Mouse (Mus musculus): ENCODE data around the gene Rab34. TPM values are rescaled to one million over a fixed set of nuclear protein-coding genes. Genes with fewer than 3 reads are reported as not detected.

Gene Rab34
- polyA plus RNA-seq, 1 experiment, result 36.1 TPM

DNA sequence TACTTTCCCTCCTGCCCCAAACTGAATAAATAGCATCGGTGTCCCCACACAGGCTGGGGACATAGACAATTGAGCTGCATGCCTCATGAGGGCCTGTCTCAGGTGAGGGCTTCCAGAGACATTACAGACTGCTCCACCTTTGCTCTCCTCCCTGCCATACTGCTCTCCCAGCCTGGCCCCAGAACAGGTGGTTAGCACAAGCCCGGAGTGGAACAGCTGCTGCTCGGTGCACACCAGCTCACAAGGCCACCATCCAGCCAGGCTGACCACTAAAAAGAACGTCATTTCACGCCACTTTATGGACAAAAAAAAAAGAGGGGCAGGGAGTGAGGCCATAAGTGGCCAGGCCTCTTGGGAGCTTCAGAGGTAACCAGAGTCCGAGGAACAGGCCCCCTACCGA, 19.0 kb downstream of the Rab34 start:
- no peak overlapping the region for H3K27ac ChIP-seq (ENCODE audit: insufficient read depth, low read length)
- no peak overlapping the region for H3K4me3 ChIP-seq (ENCODE audit: low read depth, low read length)
- H3K27me3 ChIP-seq (ENCODE audit: control insufficient read depth, insufficient read depth, low read length, poor library complexity, severe bottlenecking), result no peaks in the 10 kb centered on the region
- H3K9me3 ChIP-seq (replicated peaks; ENCODE audit: control insufficient read depth, insufficient read depth, low read length, poor library complexity, severe bottlenecking), result no peaks in the 10 kb centered on the region
- H3K4me1 ChIP-seq (ENCODE audit: control insufficient read depth, insufficient read depth, low read length), result no peaks in the 10 kb centered on the region
- TF ChIP-seq POLR2A (IDR thresholded peaks at IDR 0.05; ENCODE audit: insufficient read depth, low read length), result no peak
- no peak for TF ChIP-seq EP300 (IDR thresholded peaks at IDR 0.05; ENCODE audit: insufficient read depth, low read depth, low read length)
- TF ChIP-seq CTCF (IDR thresholded peaks at IDR 0.05; ENCODE audit: low read depth, low read length), result no peak
- no peak overlapping the region for H3K9ac ChIP-seq (ENCODE audit: low read depth, poor library complexity, severe bottlenecking)
- H3K36me3 ChIP-seq (ENCODE audit: control insufficient read depth, insufficient read depth, low read length, poor library complexity, severe bottlenecking), result peaks cover 52% of the 10 kb centered on the region

DNA sequence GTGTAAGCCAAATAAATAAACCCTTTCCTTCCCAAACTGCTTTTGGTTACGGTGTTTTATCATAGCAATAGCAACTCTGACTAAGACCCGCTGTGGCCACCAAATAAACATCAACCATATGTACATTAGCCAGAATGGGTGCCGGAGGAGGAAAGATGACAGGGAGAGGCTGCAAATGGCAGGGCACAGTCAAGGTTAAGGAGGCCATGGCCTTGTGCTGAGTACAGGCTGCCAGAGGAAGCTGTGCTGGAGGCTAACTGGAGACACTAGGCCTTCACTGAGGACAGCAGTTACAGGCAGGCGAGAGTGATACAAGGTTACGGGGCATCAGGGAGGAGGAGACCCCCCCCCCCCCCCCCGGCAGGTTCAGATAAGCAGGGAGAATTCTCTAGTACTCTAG, 21.7 kb downstream of the Rab34 start:
- no peak for TF ChIP-seq POLR2A (IDR thresholded peaks at IDR 0.05; ENCODE audit: insufficient read depth, low read length)
- TF ChIP-seq CTCF (IDR thresholded peaks at IDR 0.05; ENCODE audit: low read depth, low read length), result no peak
- TF ChIP-seq EP300 (IDR thresholded peaks at IDR 0.05; ENCODE audit: insufficient read depth, low read depth, low read length), result no peak
- no peaks in the 10 kb centered on the region for H3K9me3 ChIP-seq (replicated peaks; ENCODE audit: control insufficient read depth, insufficient read depth, low read length, poor library complexity, severe bottlenecking)
- no peak overlapping the region for H3K4me3 ChIP-seq (ENCODE audit: low read depth, low read length)
- no peaks in the 10 kb centered on the region for H3K27me3 ChIP-seq (ENCODE audit: control insufficient read depth, insufficient read depth, low read length, poor library complexity, severe bottlenecking)
- no peak overlapping the region for H3K27ac ChIP-seq (ENCODE audit: insufficient read depth, low read length)
- H3K36me3 ChIP-seq (ENCODE audit: control insufficient read depth, insufficient read depth, low read length, poor library complexity, severe bottlenecking), result peaks cover 74% of the 10 kb centered on the region
- H3K9ac ChIP-seq (ENCODE audit: low read depth, poor library complexity, severe bottlenecking), result no peak overlapping the region
- no peaks in the 10 kb centered on the region for H3K4me1 ChIP-seq (ENCODE audit: control insufficient read depth, insufficient read depth, low read length)

DNA sequence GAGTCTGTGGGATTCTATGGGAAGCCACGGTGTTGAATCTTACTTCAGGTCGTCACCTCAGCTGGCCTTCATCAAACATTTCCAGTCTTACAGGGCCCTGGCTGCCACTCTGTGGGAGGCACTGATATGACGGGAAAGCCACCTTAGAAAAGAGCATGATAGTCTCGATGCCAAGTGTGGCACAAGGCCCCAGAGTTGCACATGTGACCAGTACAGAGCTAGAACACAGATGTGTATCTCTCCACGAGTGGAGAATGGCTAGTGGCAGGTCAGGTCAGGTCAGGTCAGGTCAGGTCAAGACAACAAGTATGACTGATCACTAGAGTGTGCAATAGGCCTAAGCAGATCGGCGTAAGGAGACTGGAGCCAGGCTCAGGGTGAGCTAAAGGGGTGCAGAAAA, 22.4 kb downstream of the Rab34 start:
- no peaks in the 10 kb centered on the region for H3K9me3 ChIP-seq (replicated peaks; ENCODE audit: control insufficient read depth, insufficient read depth, low read length, poor library complexity, severe bottlenecking)
- H3K27me3 ChIP-seq (ENCODE audit: control insufficient read depth, insufficient read depth, low read length, poor library complexity, severe bottlenecking), result no peaks in the 10 kb centered on the region
- no peaks in the 10 kb centered on the region for H3K4me1 ChIP-seq (ENCODE audit: control insufficient read depth, insufficient read depth, low read length)
- H3K27ac ChIP-seq (ENCODE audit: insufficient read depth, low read length), result no peak overlapping the region
- H3K36me3 ChIP-seq (ENCODE audit: control insufficient read depth, insufficient read depth, low read length, poor library complexity, severe bottlenecking), result peaks cover 80% of the 10 kb centered on the region
- no peak for TF ChIP-seq EP300 (IDR thresholded peaks at IDR 0.05; ENCODE audit: insufficient read depth, low read depth, low read length)
- no peak for TF ChIP-seq POLR2A (IDR thresholded peaks at IDR 0.05; ENCODE audit: insufficient read depth, low read length)
- TF ChIP-seq CTCF (IDR thresholded peaks at IDR 0.05; ENCODE audit: low read depth, low read length), result no peak
- H3K9ac ChIP-seq (ENCODE audit: low read depth, poor library complexity, severe bottlenecking), result no peak overlapping the region
- H3K4me3 ChIP-seq (ENCODE audit: low read depth, low read length), result no peak overlapping the region

GRCm38 (mm10) chr11:78211513-78211912, 23.3 kb downstream of the Rab34 start:
- no peak overlapping the region for H3K27ac ChIP-seq (ENCODE audit: insufficient read depth, low read length)
- H3K4me3 ChIP-seq (ENCODE audit: low read depth, low read length), result no peak overlapping the region
- H3K9ac ChIP-seq (ENCODE audit: low read depth, poor library complexity, severe bottlenecking), result no peak overlapping the region
- H3K9me3 ChIP-seq (replicated peaks; ENCODE audit: control insufficient read depth, insufficient read depth, low read length, poor library complexity, severe bottlenecking), result no peaks in the 10 kb centered on the region
- H3K4me1 ChIP-seq (ENCODE audit: control insufficient read depth, insufficient read depth, low read length), result no peaks in the 10 kb centered on the region
- no peaks in the 10 kb centered on the region for H3K27me3 ChIP-seq (ENCODE audit: control insufficient read depth, insufficient read depth, low read length, poor library complexity, severe bottlenecking)
- H3K36me3 ChIP-seq (ENCODE audit: control insufficient read depth, insufficient read depth, low read length, poor library complexity, severe bottlenecking), result peaks cover 84% of the 10 kb centered on the region
- TF ChIP-seq EP300 (IDR thresholded peaks at IDR 0.05; ENCODE audit: insufficient read depth, low read depth, low read length) (no peak), POLR2A (IDR thresholded peaks at IDR 0.05; ENCODE audit: insufficient read depth, low read length) (no peak), CTCF (IDR thresholded peaks at IDR 0.05; ENCODE audit: low read depth, low read length) (no peak)

DNA sequence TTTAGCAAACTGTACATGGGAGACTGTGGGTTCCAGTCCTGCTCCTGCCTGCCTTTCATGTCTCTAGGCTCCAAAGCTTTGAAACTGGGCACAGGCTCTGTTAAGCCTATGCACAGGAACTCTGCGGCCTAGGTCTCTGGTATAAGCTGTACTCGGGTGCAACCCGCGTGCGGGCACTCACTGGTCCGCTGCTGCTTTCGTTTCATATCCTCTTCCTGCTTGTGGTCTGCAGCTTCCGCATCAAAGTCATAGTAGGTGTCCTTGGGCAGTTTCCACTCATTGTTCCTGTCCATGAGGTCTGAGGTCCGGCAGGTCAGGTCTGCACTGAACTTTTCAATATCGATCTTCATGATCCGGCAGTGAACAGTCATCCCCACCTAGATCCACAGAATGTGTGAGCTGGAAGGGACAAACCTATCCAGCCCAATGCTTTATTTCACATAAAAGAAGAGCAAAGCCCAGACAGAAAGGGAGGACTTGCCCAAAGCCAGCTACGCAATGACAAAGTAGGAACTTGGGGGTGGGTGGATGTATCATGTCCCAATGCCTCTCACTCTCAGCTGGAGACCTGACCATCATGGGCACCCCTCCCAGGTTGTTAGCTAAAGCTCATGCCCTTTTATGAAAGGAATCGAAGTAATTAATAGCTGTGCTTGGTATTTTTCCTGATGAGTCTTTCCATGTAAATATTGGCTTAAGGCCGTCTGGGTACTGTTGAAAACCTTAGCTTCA, 25.0 kb downstream of the Rab34 start:
- no peaks in the 10 kb centered on the region for H3K27me3 ChIP-seq (ENCODE audit: control insufficient read depth, insufficient read depth, low read length, poor library complexity, severe bottlenecking)
- H3K4me1 ChIP-seq (ENCODE audit: control insufficient read depth, insufficient read depth, low read length), result no peaks in the 10 kb centered on the region
- H3K4me3 ChIP-seq (ENCODE audit: low read depth, low read length), result no peak overlapping the region
- H3K36me3 ChIP-seq (ENCODE audit: control insufficient read depth, insufficient read depth, low read length, poor library complexity, severe bottlenecking), result peaks cover 83% of the 10 kb centered on the region
- TF ChIP-seq POLR2A (IDR thresholded peaks at IDR 0.05; ENCODE audit: insufficient read depth, low read length), result no peak
- no peak for TF ChIP-seq EP300 (IDR thresholded peaks at IDR 0.05; ENCODE audit: insufficient read depth, low read depth, low read length)
- TF ChIP-seq CTCF (IDR thresholded peaks at IDR 0.05; ENCODE audit: low read depth, low read length), result no peak
- no peaks in the 10 kb centered on the region for H3K9me3 ChIP-seq (replicated peaks; ENCODE audit: control insufficient read depth, insufficient read depth, low read length, poor library complexity, severe bottlenecking)
- H3K9ac ChIP-seq (ENCODE audit: low read depth, poor library complexity, severe bottlenecking), result no peak overlapping the region
- H3K27ac ChIP-seq (ENCODE audit: insufficient read depth, low read length), result no peak overlapping the region

- no peak overlapping the region for H3K27ac ChIP-seq (ENCODE audit: insufficient read depth, low read length)
- no peaks in the 10 kb centered on the region for H3K9me3 ChIP-seq (replicated peaks; ENCODE audit: control insufficient read depth, insufficient read depth, low read length, poor library complexity, severe bottlenecking)
- H3K4me3 ChIP-seq (ENCODE audit: low read depth, low read length), result no peak overlapping the region
- no peaks in the 10 kb centered on the region for H3K4me1 ChIP-seq (ENCODE audit: control insufficient read depth, insufficient read depth, low read length)
- no peaks in the 10 kb centered on the region for H3K27me3 ChIP-seq (ENCODE audit: control insufficient read depth, insufficient read depth, low read length, poor library complexity, severe bottlenecking)
- no peak overlapping the region for H3K9ac ChIP-seq (ENCODE audit: low read depth, poor library complexity, severe bottlenecking)
- peaks cover 83% of the 10 kb centered on the region for H3K36me3 ChIP-seq (ENCODE audit: control insufficient read depth, insufficient read depth, low read length, poor library complexity, severe bottlenecking)
- TF ChIP-seq POLR2A (IDR thresholded peaks at IDR 0.05; ENCODE audit: insufficient read depth, low read length) (no peak), CTCF (IDR thresholded peaks at IDR 0.05; ENCODE audit: low read depth, low read length) (no peak), EP300 (IDR thresholded peaks at IDR 0.05; ENCODE audit: insufficient read depth, low read depth, low read length) (no peak)
These were observed 27.6 kb downstream of the Rab34 start for GRCm38 (mm10) chr11:78215709-78216317.

All from ES-Bruce4 (cell line).